Mouse (Mus musculus) G1E (cell line): ENCODE measurements around the gene Sypl2. TPM values are rescaled to one million over a fixed set of nuclear protein-coding genes. Genes with fewer than 3 reads are reported as not detected.

Source experiments
- ATAC-seq: 2 replicates; pipeline ENCODE4 v1.8.0; 2016; ENCODE audit warnings: mild to moderate bottlenecking; ENCODE audit not compliant: insufficient number of reproducible peaks, poor library complexity, low FRiP score, severe bottlenecking; ENCODE audit errors: extremely low read depth
- DNase-seq: peaks from one replicate; pipeline ENCODE4 v3.0.0; 2012; ENCODE audit warnings: low spot score
- H3K27me3 ChIP-seq: 2 replicates; pipeline ENCODE4 v1.6.1; 2012; ENCODE audit warnings: mild to moderate bottlenecking, low read length, inconsistent platforms; ENCODE audit not compliant: insufficient read depth
- H3K36me3 ChIP-seq: replicated peaks from 2 replicates; pipeline ENCODE3; 2012; ENCODE audit warnings: mild to moderate bottlenecking, inconsistent platforms
- H3K4me1 ChIP-seq: 2 replicates; pipeline ENCODE4 v1.6.1; 2012; ENCODE audit warnings: low read depth, low read length, inconsistent platforms, mixed read lengths; ENCODE audit not compliant: insufficient read depth
- H3K4me3 ChIP-seq: 2 replicates; pipeline ENCODE4 v1.5.1; 2012; ENCODE audit warnings: low read depth, mild to moderate bottlenecking, inconsistent platforms, low read length, moderate library complexity, mixed read lengths
- H3K9me3 ChIP-seq: replicated peaks from 2 replicates; pipeline ENCODE4 v1.6.1; 2012; ENCODE audit warnings: inconsistent platforms
- CTCF ChIP-seq: IDR thresholded peaks from 2 replicates; pipeline ENCODE4 v1.5.1; 2012; ENCODE audit warnings: low read depth, low read length, inconsistent platforms, mixed read lengths
- GATA1 ChIP-seq: IDR thresholded peaks from 2 replicates; pipeline ENCODE4 v1.6.1; 2012; ENCODE audit warnings: borderline replicate concordance, low read length, inconsistent platforms, mixed read lengths
- GATA2 ChIP-seq: IDR thresholded peaks from 2 replicates; pipeline ENCODE4 v1.6.1; 2012; ENCODE audit warnings: low read depth, low read length, inconsistent platforms, borderline replicate concordance
- POLR2AphosphoS5 ChIP-seq: IDR thresholded peaks from 2 replicates; pipeline ENCODE4 v1.6.1; 2012; ENCODE audit warnings: low read depth, low read length, inconsistent platforms; ENCODE audit not compliant: insufficient replicate concordance
- TAL1 ChIP-seq: conservative IDR thresholded peaks from 2 replicates; pipeline ENCODE4 v1.6.1; 2012; ENCODE audit warnings: low read depth, low read length, inconsistent platforms, mixed read lengths
- polyA plus RNA-seq: library from polyadenylated mRNA; stranded (reverse); fragments of >175 nt; gene quantifications from 2 replicates; pipeline ENCODE4 v1.2.3, GENCODE M21; 2012
- total RNA-seq, 2 experiments: library from RNA; stranded (forward) in 1 of 2; stranded (reverse) in 1 of 2; fragments of 200-1000 nt in 1 of 2; fragments of >200 nt in 1 of 2; fragmentation: Nextera tagmentation in 1 of 2; gene quantifications; 2 replicates each; pipeline ENCODE4 v1.2.3; 2014 to 2017

Sypl2 gene
- total and polyA plus RNA-seq, 3 experiments = 0.11 TPM; not detected in 2

GRCm38 (mm10) chr3:108180514-108180913 is 45.9 kb downstream of the Sypl2 start:
- no peak for ATAC-seq
- peaks cover 1% of the 10 kb centered on the region for H3K4me1 ChIP-seq
- H3K27me3 ChIP-seq = peaks cover 27% of the 10 kb centered on the region
- H3K9me3 ChIP-seq = no peaks in the 10 kb centered on the region
- no peak for TF ChIP-seq GATA2
- TF ChIP-seq POLR2AphosphoS5 = no peak
- TF ChIP-seq TAL1 = no peak
- TF ChIP-seq CTCF = no peak
- TF ChIP-seq GATA1 = no peak
- H3K36me3 ChIP-seq = no peaks in the 10 kb centered on the region
- H3K4me3 ChIP-seq = no peak overlapping the region
- DNase-seq = no peak

- Histone ChIP-seq H3K9me3 (no peaks in the 10 kb centered on the region), H3K27me3 (peaks cover 31% of the 10 kb centered on the region), H3K4me1 (no peaks in the 10 kb centered on the region), H3K4me3 (no peak overlapping the region), H3K36me3 (no peaks in the 10 kb centered on the region)
- no peak for TF ChIP-seq TAL1
- TF ChIP-seq POLR2AphosphoS5 = no peak
- no peak for TF ChIP-seq CTCF
- TF ChIP-seq GATA2 = no peak
- no peak for TF ChIP-seq GATA1
- DNase-seq (no peak), ATAC-seq (no peak)
Measured at GRCm38 (mm10) chr3:108178756-108179715, 47.4 kb downstream of the Sypl2 start.

- no peaks in the 10 kb centered on the region for H3K9me3 ChIP-seq
- no peak for TF ChIP-seq GATA2
- no peak for ATAC-seq
- peaks cover 39% of the 10 kb centered on the region for H3K27me3 ChIP-seq
- no peaks in the 10 kb centered on the region for H3K36me3 ChIP-seq
- no peaks in the 10 kb centered on the region for H3K4me1 ChIP-seq
- H3K4me3 ChIP-seq = no peak overlapping the region
- DNase-seq = no peak
Measured at GRCm38 (mm10) chr3:108174672-108175531, 51.5 kb downstream of the Sypl2 start.

- H3K27me3 ChIP-seq = peaks cover 43% of the 10 kb centered on the region
Measured at GRCm38 (mm10) chr3:108169199-108169598, 57.2 kb downstream of the Sypl2 start.

GRCm38 (mm10) chr3:108167499-108167898 is 58.9 kb downstream of the Sypl2 start:
- DNase-seq = no peak
- peaks cover 41% of the 10 kb centered on the region for H3K27me3 ChIP-seq
- TF ChIP-seq GATA1 (no peak), CTCF (no peak), GATA2 (no peak), POLR2AphosphoS5 (no peak), TAL1 (no peak)

More at GRCm38 (mm10) chr3:108169199-108169598, 57.2 kb downstream of the Sypl2 start:
- TF ChIP-seq GATA1 (no peak), POLR2AphosphoS5 (no peak), TAL1 (no peak), CTCF (no peak), GATA2 (no peak)
- no peak for DNase-seq
- Histone ChIP-seq H3K9me3 (no peaks in the 10 kb centered on the region), H3K36me3 (no peaks in the 10 kb centered on the region), H3K4me1 (no peaks in the 10 kb centered on the region), H3K4me3 (no peak overlapping the region)
- no peak for ATAC-seq

GRCm38 (mm10) chr3:108166486-108167211 is 59.8 kb downstream of the Sypl2 start:
- H3K9me3 ChIP-seq = no peaks in the 10 kb centered on the region
- TF ChIP-seq POLR2AphosphoS5 = no peak
- TF ChIP-seq GATA1 = no peak
- TF ChIP-seq TAL1 = no peak
- H3K4me3 ChIP-seq = no peak overlapping the region
- ATAC-seq (no peak), DNase-seq (no peak)
- H3K4me1 ChIP-seq = no peaks in the 10 kb centered on the region
- no peaks in the 10 kb centered on the region for H3K36me3 ChIP-seq
- H3K27me3 ChIP-seq = peaks cover 37% of the 10 kb centered on the region

More at GRCm38 (mm10) chr3:108167499-108167898, 58.9 kb downstream of the Sypl2 start:
- no peaks in the 10 kb centered on the region for H3K4me1 ChIP-seq
- H3K4me3 ChIP-seq = no peak overlapping the region
- H3K9me3 ChIP-seq = no peaks in the 10 kb centered on the region
- no peak for ATAC-seq
- H3K36me3 ChIP-seq = no peaks in the 10 kb centered on the region
